Mouse (Mus musculus) neural tube, embryonic 12.5 days (tissue): Measurements from ENCODE around the gene Diexf. TPM values are rescaled to one million over a fixed set of nuclear protein-coding genes. Genes with fewer than 3 reads are reported as not detected.

Source experiments
- ATAC-seq: fragments of 200-750 bp; cut with Nextera tagmentation; 2 replicates; pipeline ENCODE4 v1.8.0; 2017; ENCODE audit warnings: low read depth, mild to moderate bottlenecking, moderate TSS enrichment, moderate library complexity; ENCODE audit not compliant: low FRiP score
- H3K27ac ChIP-seq: fragments of 300-500 bp; sonication (generic); 2 replicates; pipeline ENCODE4 v1.5.1; 2016
- H3K27me3 ChIP-seq: fragments of 300-500 bp; sonication (generic); replicated peaks from 2 replicates; pipeline ENCODE4 v1.6.1; 2016; ENCODE audit warnings: mild to moderate bottlenecking
- H3K36me3 ChIP-seq: fragments of 300-500 bp; sonication (generic); 2 replicates; pipeline ENCODE4 v1.6.1; 2016; ENCODE audit warnings: mild to moderate bottlenecking
- H3K4me1 ChIP-seq: fragments of 300-500 bp; sonication (generic); 2 replicates; pipeline ENCODE4 v1.6.1; 2016
- H3K4me2 ChIP-seq: fragments of 300-500 bp; sonication (generic); replicated peaks from 2 replicates; pipeline ENCODE4 v1.6.1; 2016; ENCODE audit warnings: mild to moderate bottlenecking
- H3K4me3 ChIP-seq: fragments of 300-500 bp; sonication (generic); 2 replicates; pipeline ENCODE4 v1.5.1; 2016
- H3K9ac ChIP-seq: fragments of 300-500 bp; sonication (generic); 2 replicates; pipeline ENCODE4 v1.6.1; 2016; ENCODE audit warnings: mild to moderate bottlenecking
- H3K9me3 ChIP-seq: fragments of 300-500 bp; sonication (generic); 2 replicates; pipeline ENCODE4 v1.6.1; 2016; ENCODE audit warnings: mild to moderate bottlenecking
- WGBS: fragments of 180-500 bp; shearing (Covaris S2); methylation state at CpG from one replicate; pipeline ENCODE4 v1.1.7; 2016; 5-methylcytosine and 5-hydroxymethylcytosine counted together
- polyA plus RNA-seq: library from polyadenylated mRNA; unstranded; fragments of >200 nt; fragmentation: Nextera tagmentation; extraction: Ambion mirVana; gene quantifications from 2 replicates; pipeline ENCODE4 v1.2.1, GENCODE M21; 2016

Gene Diexf
- polyA plus RNA-seq, 1 experiment from 2014 or later, result 6.9 TPM

- no peak overlapping the region for H3K4me3 ChIP-seq
- WGBS, result 86% methylated on average over 15 of the region's 15 CpGs
Measured at GRCm38 (mm10) chr1:193156316-193157110, 26.4 kb upstream of the Diexf start.

GRCm38 (mm10) chr1:193153561-193153960 lies 23.5 kb upstream of the Diexf start:
- 22% methylated on average over 16 of the region's 16 CpGs for WGBS
- Histone ChIP-seq H3K4me1 (peaks cover 8% of the 10 kb centered on the region), H3K4me3 (peak overlapping the region; percentile 26; the same call in 1 of the 2 replicates), H3K36me3 (no peaks in the 10 kb centered on the region), H3K9me3 (no peaks in the 10 kb centered on the region), H3K27me3 (peaks cover 46% of the 10 kb centered on the region), H3K4me2 (peak overlapping the region; percentile 54), H3K27ac (no peak overlapping the region), H3K9ac (no peak overlapping the region)
- no peak for ATAC-seq

More at GRCm38 (mm10) chr1:193156316-193157110, 26.4 kb upstream of the Diexf start:
- H3K9ac ChIP-seq, result no peak overlapping the region
- no peaks in the 10 kb centered on the region for H3K9me3 ChIP-seq
- H3K27ac ChIP-seq, result no peak overlapping the region
- no peaks in the 10 kb centered on the region for H3K36me3 ChIP-seq
- no peak for ATAC-seq
- H3K4me2 ChIP-seq, result no peak overlapping the region
- peaks cover 37% of the 10 kb centered on the region for H3K27me3 ChIP-seq
- peaks cover 14% of the 10 kb centered on the region for H3K4me1 ChIP-seq

- Histone ChIP-seq H3K9ac (peak within 1 kb of the TSS; percentile 26; the same call in 1 of the 2 replicates), H3K27me3 (peaks cover 46% of the 10 kb centered on the region)
- ATAC-seq, result peak; percentile 71
Measured at GRCm38 (mm10) chr1:193152872-193153271, 22.8 kb upstream of the Diexf start, which contains the start of gene Irf6. Gene Irf6 (plus strand): TSS chr1:193153111.

GRCm38 (mm10) chr1:193151134-193151533 lies 21.1 kb upstream of the Diexf start:
- peaks cover 8% of the 10 kb centered on the region for H3K4me1 ChIP-seq
- no peaks in the 10 kb centered on the region for H3K9me3 ChIP-seq
- 45% methylated on average over 7 of the region's 7 CpGs for WGBS
- peaks cover 46% of the 10 kb centered on the region for H3K27me3 ChIP-seq
- H3K27ac ChIP-seq, result no peak overlapping the region
- no peaks in the 10 kb centered on the region for H3K36me3 ChIP-seq
- H3K9ac ChIP-seq, result no peak overlapping the region
- no peak overlapping the region for H3K4me3 ChIP-seq
- ATAC-seq, result no peak
- no peak overlapping the region for H3K4me2 ChIP-seq

More at GRCm38 (mm10) chr1:193152872-193153271, 22.8 kb upstream of the Diexf start, which contains the start of gene Irf6:
- H3K4me3 ChIP-seq, result peak within 1 kb of the TSS; percentile 26
- peak within 1 kb of the TSS; percentile 54 for H3K4me2 ChIP-seq
- under 1% methylated on average over 30 of the region's 30 CpGs for WGBS
- no peak within 1 kb of the TSS for H3K27ac ChIP-seq
- no peaks in the 10 kb centered on the region for H3K9me3 ChIP-seq
- H3K36me3 ChIP-seq, result no peaks in the 10 kb centered on the region
- H3K4me1 ChIP-seq, result peaks cover 8% of the 10 kb centered on the region

- peaks cover 34% of the 10 kb centered on the region for H3K27me3 ChIP-seq
- no peak overlapping the region for H3K4me2 ChIP-seq
- no peak overlapping the region for H3K27ac ChIP-seq
- H3K36me3 ChIP-seq, result no peaks in the 10 kb centered on the region
- peaks cover 8% of the 10 kb centered on the region for H3K4me1 ChIP-seq
- WGBS, result 76% methylated on average over 3 of the region's 3 CpGs
- no peaks in the 10 kb centered on the region for H3K9me3 ChIP-seq
- H3K4me3 ChIP-seq, result no peak overlapping the region
- no peak for ATAC-seq
- no peak overlapping the region for H3K9ac ChIP-seq
Measured at GRCm38 (mm10) chr1:193149231-193149630, 19.2 kb upstream of the Diexf start.

- H3K4me2 ChIP-seq, result no peak overlapping the region
- H3K27ac ChIP-seq, result no peak overlapping the region
- H3K27me3 ChIP-seq, result peaks cover 8% of the 10 kb centered on the region; the same call in 1 of the 2 replicates
- WGBS, result 78% methylated on average over 1 of the region's 1 CpGs
- H3K36me3 ChIP-seq, result no peaks in the 10 kb centered on the region
- no peak overlapping the region for H3K9ac ChIP-seq
- H3K4me3 ChIP-seq, result no peak overlapping the region
- H3K9me3 ChIP-seq, result no peaks in the 10 kb centered on the region
- H3K4me1 ChIP-seq, result no peaks in the 10 kb centered on the region
- no peak for ATAC-seq
Measured at GRCm38 (mm10) chr1:193146416-193146815, 16.3 kb upstream of the Diexf start.

GRCm38 (mm10) chr1:193145101-193145500 lies 15.0 kb upstream of the Diexf start:
- Histone ChIP-seq H3K27ac (no peak overlapping the region), H3K4me2 (no peak overlapping the region), H3K9ac (no peak overlapping the region), H3K36me3 (no peaks in the 10 kb centered on the region), H3K27me3 (no peaks in the 10 kb centered on the region; the same call in 1 of the 2 replicates), H3K4me3 (no peak overlapping the region), H3K9me3 (no peaks in the 10 kb centered on the region), H3K4me1 (no peaks in the 10 kb centered on the region)
- no peak for ATAC-seq
- 84% methylated on average over 4 of the region's 4 CpGs for WGBS

- 97% methylated on average over 6 of the region's 6 CpGs for WGBS
- Histone ChIP-seq H3K9ac (no peak overlapping the region), H3K36me3 (no peaks in the 10 kb centered on the region), H3K27ac (no peak overlapping the region), H3K4me2 (no peak overlapping the region), H3K9me3 (no peaks in the 10 kb centered on the region), H3K4me1 (no peaks in the 10 kb centered on the region), H3K4me3 (no peak overlapping the region), H3K27me3 (no peaks in the 10 kb centered on the region; the same call in 1 of the 2 replicates)
- no peak for ATAC-seq
Measured at GRCm38 (mm10) chr1:193144516-193144915, 14.4 kb upstream of the Diexf start.

GRCm38 (mm10) chr1:193142517-193143062 lies 12.5 kb upstream of the Diexf start:
- H3K4me2 ChIP-seq, result no peak overlapping the region
- no peaks in the 10 kb centered on the region for H3K4me1 ChIP-seq
- no peak overlapping the region for H3K9ac ChIP-seq
- H3K4me3 ChIP-seq, result no peak overlapping the region
- no peaks in the 10 kb centered on the region for H3K36me3 ChIP-seq
- no peaks in the 10 kb centered on the region for H3K9me3 ChIP-seq
- ATAC-seq, result no peak
- no peaks in the 10 kb centered on the region for H3K27me3 ChIP-seq
- no peak overlapping the region for H3K27ac ChIP-seq
- WGBS, result 88% methylated on average over 8 of the region's 8 CpGs

GRCm38 (mm10) chr1:193141118-193141517 lies 11.0 kb upstream of the Diexf start:
- Histone ChIP-seq H3K27me3 (no peaks in the 10 kb centered on the region), H3K4me1 (no peaks in the 10 kb centered on the region), H3K4me3 (no peak overlapping the region), H3K4me2 (no peak overlapping the region), H3K9ac (no peak overlapping the region), H3K36me3 (no peaks in the 10 kb centered on the region), H3K27ac (no peak overlapping the region), H3K9me3 (no peaks in the 10 kb centered on the region)
- ATAC-seq, result no peak
- WGBS, result 77% methylated on average over 7 of the region's 7 CpGs

- Histone ChIP-seq H3K4me3 (no peak overlapping the region), H3K27ac (no peak overlapping the region), H3K4me2 (no peak overlapping the region), H3K4me1 (no peaks in the 10 kb centered on the region), H3K27me3 (no peaks in the 10 kb centered on the region; the same call in 1 of the 2 replicates), H3K9ac (no peak overlapping the region), H3K36me3 (no peaks in the 10 kb centered on the region), H3K9me3 (no peaks in the 10 kb centered on the region)
- no peak for ATAC-seq
- 56% methylated on average over 3 of the region's 3 CpGs for WGBS
Measured at GRCm38 (mm10) chr1:193138669-193139068, 8.6 kb upstream of the Diexf start.

- Histone ChIP-seq H3K9ac (no peak overlapping the region), H3K27ac (no peak overlapping the region), H3K36me3 (no peaks in the 10 kb centered on the region), H3K4me3 (no peak overlapping the region), H3K4me1 (no peaks in the 10 kb centered on the region), H3K9me3 (no peaks in the 10 kb centered on the region), H3K27me3 (no peaks in the 10 kb centered on the region; the same call in 1 of the 2 replicates), H3K4me2 (no peak overlapping the region)
- WGBS, result 41% methylated on average over 7 of the region's 7 CpGs
- ATAC-seq, result no peak
Measured at GRCm38 (mm10) chr1:193138087-193138486, 8.0 kb upstream of the Diexf start.
